Mouse (Mus musculus) heart, adult 2 months (tissue): ENCODE results near the gene Nuak2.

Experiments
- CTCF ChIP-seq: fragments of 200-600 bp; IDR thresholded peaks from 2 replicates; pipeline ENCODE4 v1.8.1; 2022; ENCODE audit warnings: antibody characterized with exemption, mild to moderate bottlenecking, moderate library complexity
- POLR2A ChIP-seq: fragments of 200-500 bp; IDR thresholded peaks from 2 replicates; pipeline ENCODE4 v1.6.1; 2011; ENCODE audit warnings: mild to moderate bottlenecking, low read depth, low read length, control low read depth; ENCODE audit not compliant: insufficient read depth

DNA sequence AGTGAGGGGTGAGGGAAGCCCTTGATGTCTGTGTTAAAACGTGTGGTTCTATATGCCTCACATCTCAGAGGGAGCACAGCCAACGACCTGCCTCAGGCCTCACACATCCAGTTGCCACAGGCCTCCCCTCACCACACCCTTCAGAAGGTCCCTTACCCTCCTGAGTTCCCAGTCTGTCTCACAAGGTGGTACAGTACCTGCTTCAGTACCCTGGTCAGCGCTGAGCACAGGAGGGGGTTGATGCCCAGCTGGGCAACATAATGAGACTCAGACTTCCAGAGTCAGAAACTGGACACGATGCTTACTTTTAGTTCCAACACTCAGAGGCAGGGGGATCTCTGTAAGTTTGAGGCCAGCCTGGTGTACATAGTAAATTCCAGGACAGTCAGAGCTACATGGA, 9.1 kb upstream of the Nuak2 start:
- TF ChIP-seq CTCF (no peak), POLR2A (no peak)
